Mouse (Mus musculus) liver, embryonic 15.5 days (tissue): Measurements from ENCODE around the gene D17Wsu92e. TPM values are rescaled to one million over a fixed set of nuclear protein-coding genes. Genes with fewer than 3 reads are reported as not detected.
A peak's percentile ranks its signal among the peaks of the same experiment; 100 is the strongest.

Experiments used
- ATAC-seq: fragments of 200-750 bp; cut with Nextera tagmentation; 2 replicates; pipeline ENCODE4 v1.8.0; 2017; ENCODE audit warnings: moderate number of reproducible peaks, mild to moderate bottlenecking, moderate library complexity; ENCODE audit not compliant: insufficient read depth
- H3K27ac ChIP-seq: fragments of 300-500 bp; sonication (generic); replicated peaks from 2 replicates; pipeline ENCODE4 v1.5.1; 2015; ENCODE audit warnings: mild to moderate bottlenecking, inconsistent platforms
- H3K27me3 ChIP-seq: fragments of 300-500 bp; sonication (generic); 2 replicates; pipeline ENCODE4 v1.6.1; 2015; ENCODE audit warnings: mild to moderate bottlenecking, inconsistent platforms
- H3K36me3 ChIP-seq: fragments of 300-500 bp; sonication (generic); replicated peaks from 2 replicates; pipeline ENCODE4 v1.6.1; 2015; ENCODE audit warnings: moderate library complexity, mild to moderate bottlenecking, inconsistent platforms
- H3K4me1 ChIP-seq: fragments of 300-500 bp; sonication (generic); replicated peaks from 2 replicates; pipeline ENCODE4 v1.6.1; 2015; ENCODE audit warnings: inconsistent platforms
- H3K4me2 ChIP-seq: fragments of 300-500 bp; sonication (generic); 2 replicates; pipeline ENCODE4 v1.6.1; 2015; ENCODE audit warnings: moderate library complexity, mild to moderate bottlenecking, inconsistent platforms
- H3K4me3 ChIP-seq: fragments of 300-500 bp; sonication (generic); replicated peaks from 2 replicates; pipeline ENCODE4 v1.5.1; 2015; ENCODE audit warnings: mild to moderate bottlenecking, inconsistent platforms
- H3K9ac ChIP-seq: fragments of 300-500 bp; sonication (generic); 2 replicates; pipeline ENCODE4 v1.6.1; 2015; ENCODE audit warnings: moderate library complexity, mild to moderate bottlenecking, inconsistent platforms
- H3K9me3 ChIP-seq: fragments of 300-500 bp; sonication (generic); replicated peaks from 2 replicates; pipeline ENCODE4 v1.6.1; 2016; ENCODE audit warnings: inconsistent platforms
- WGBS: fragments of 180-500 bp; shearing (Covaris S2); methylation state at CpG from one replicate; pipeline ENCODE4 v1.1.7; 2015; ENCODE audit warnings: mixed read lengths; ENCODE audit not compliant: insufficient replicate concordance; 5-methylcytosine and 5-hydroxymethylcytosine counted together
- polyA plus RNA-seq: library from polyadenylated mRNA; unstranded; fragments of >200 nt; fragmentation: Nextera tagmentation; extraction: Ambion mirVana; gene quantifications from 2 replicates; pipeline ENCODE4 v1.2.1, GENCODE M21; 2015

Gene D17Wsu92e
- polyA plus RNA-seq, 1 experiment from 2014 or later, result 13.3 TPM

GRCm38 (mm10) chr17:27718250-27718649, 102.2 kb downstream of the D17Wsu92e start:
- Histone ChIP-seq H3K4me3 (no peak overlapping the region), H3K9me3 (no peaks in the 10 kb centered on the region), H3K27ac (no peak overlapping the region), H3K36me3 (no peaks in the 10 kb centered on the region), H3K4me1 (peaks cover 10% of the 10 kb centered on the region), H3K9ac (no peak overlapping the region), H3K27me3 (peaks cover 47% of the 10 kb centered on the region), H3K4me2 (no peak overlapping the region)
- WGBS, result 41% methylated on average over 5 of the region's 5 CpGs
- no peak for ATAC-seq

DNA sequence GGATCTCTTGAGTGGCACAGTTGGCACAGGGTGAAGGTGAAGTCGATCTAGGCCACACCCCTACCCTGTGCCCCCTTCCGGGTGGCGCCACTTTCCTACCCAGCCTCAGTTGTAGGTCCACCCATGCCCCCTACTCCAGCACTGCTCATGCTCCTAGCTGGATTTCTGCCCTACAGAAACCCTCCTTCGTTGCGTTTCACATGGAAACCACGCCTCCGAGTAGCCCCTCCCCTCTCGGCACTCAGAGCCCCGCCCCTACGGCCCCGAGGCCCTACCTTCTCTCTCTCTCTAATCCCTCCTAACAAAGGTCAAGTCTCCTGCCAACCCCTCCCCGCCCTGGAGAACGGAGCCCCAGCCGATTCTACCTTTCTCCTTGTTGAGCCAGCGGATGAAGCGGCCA, 103.6 kb downstream of the D17Wsu92e start:
- Histone ChIP-seq H3K4me3 (0 out of 2 replicates have a peak overlapping the region, but pooled peaks have one; percentile 15), H3K9ac (no peak overlapping the region), H3K9me3 (no peaks in the 10 kb centered on the region), H3K27ac (no peak overlapping the region), H3K27me3 (peaks cover 50% of the 10 kb centered on the region), H3K36me3 (no peaks in the 10 kb centered on the region), H3K4me2 (peak overlapping the region; percentile 49), H3K4me1 (peaks cover 10% of the 10 kb centered on the region)
- 10% methylated on average over 16 of the region's 16 CpGs for WGBS
- ATAC-seq, result 0 out of 2 replicates have a peak, but pooled peaks have one; percentile 12

GRCm38 (mm10) chr17:27712832-27713231, 107.6 kb downstream of the D17Wsu92e start:
- Histone ChIP-seq H3K9me3 (no peaks in the 10 kb centered on the region), H3K4me3 (no peak overlapping the region), H3K27ac (no peak overlapping the region), H3K4me1 (peaks cover 16% of the 10 kb centered on the region), H3K9ac (no peak overlapping the region), H3K36me3 (no peaks in the 10 kb centered on the region), H3K27me3 (peaks cover 49% of the 10 kb centered on the region), H3K4me2 (no peak overlapping the region)
- no peak for ATAC-seq
- 65% methylated on average over 1 of the region's 1 CpGs for WGBS

GRCm38 (mm10) chr17:27709650-27710049, 110.8 kb downstream of the D17Wsu92e start:
- Histone ChIP-seq H3K27me3 (peaks cover 56% of the 10 kb centered on the region), H3K4me1 (peaks cover 9% of the 10 kb centered on the region), H3K9ac (no peak overlapping the region), H3K9me3 (no peaks in the 10 kb centered on the region), H3K4me2 (no peak overlapping the region), H3K36me3 (no peaks in the 10 kb centered on the region), H3K4me3 (no peak overlapping the region), H3K27ac (no peak overlapping the region)
- WGBS, result 63% methylated on average over 5 of the region's 5 CpGs
- ATAC-seq, result no peak

DNA sequence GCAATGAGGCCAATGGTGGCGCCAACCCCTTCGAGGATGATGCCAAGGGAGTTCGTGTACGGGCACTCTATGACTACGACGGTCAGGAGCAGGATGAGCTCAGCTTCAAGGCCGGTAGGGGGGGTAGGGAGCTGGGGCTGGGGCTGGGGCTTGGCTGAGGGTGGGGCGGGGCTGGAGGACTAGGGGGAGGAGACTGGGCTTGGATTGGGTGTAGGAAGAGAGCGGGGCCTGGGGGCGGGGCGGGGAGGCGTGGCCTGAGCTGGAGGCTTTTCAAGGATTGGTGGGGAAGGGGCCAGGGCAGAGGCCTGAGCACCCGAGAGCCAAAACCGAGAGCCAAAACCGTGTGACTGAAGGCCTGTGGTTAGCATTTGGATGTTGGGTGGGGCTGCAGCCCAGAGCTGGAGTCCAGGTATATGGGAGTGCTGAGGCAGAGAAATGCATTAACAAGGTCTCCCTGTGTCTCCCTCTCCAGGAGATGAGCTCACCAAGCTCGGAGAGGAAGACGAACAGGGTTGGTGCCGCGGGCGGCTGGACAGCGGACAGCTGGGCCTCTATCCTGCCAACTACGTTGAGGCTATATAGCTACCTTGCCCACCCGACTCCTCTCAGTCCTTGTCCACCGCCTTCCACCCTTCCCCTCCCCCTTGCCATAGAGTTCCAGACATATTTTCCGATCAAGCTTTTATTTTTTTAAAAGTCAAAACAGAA, 112.3 kb downstream of the D17Wsu92e start:
- H3K4me3 ChIP-seq, result peak overlapping the region; percentile 17; the same call in 1 of the 2 replicates
- H3K9me3 ChIP-seq, result no peaks in the 10 kb centered on the region
- H3K27ac ChIP-seq, result no peak overlapping the region
- peaks cover 9% of the 10 kb centered on the region for H3K4me1 ChIP-seq
- H3K9ac ChIP-seq, result no peak overlapping the region
- peak; percentile 75 for ATAC-seq
- peak overlapping the region; percentile 56 for H3K4me2 ChIP-seq
- H3K27me3 ChIP-seq, result peaks cover 50% of the 10 kb centered on the region
- no peaks in the 10 kb centered on the region for H3K36me3 ChIP-seq
- WGBS, result 3% methylated on average over 25 of the region's 25 CpGs

DNA sequence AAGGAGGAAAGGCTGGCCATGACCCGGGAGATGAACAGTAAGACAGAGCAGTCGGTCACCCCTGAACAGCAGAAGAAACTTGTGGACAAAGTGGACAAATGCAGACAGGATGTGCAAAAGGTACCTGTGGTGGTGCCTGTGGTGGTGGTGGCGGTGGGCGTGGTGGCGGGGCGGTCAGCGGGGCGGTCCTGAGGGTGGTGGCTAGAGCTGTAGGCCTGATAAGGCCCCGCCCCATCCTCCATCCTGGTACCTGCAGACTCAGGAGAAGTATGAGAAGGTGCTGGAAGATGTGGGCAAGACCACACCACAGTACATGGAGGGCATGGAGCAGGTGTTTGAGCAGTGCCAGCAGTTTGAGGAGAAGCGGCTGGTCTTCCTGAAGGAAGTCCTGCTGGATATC, 114.8 kb downstream of the D17Wsu92e start:
- H3K36me3 ChIP-seq, result no peaks in the 10 kb centered on the region
- H3K4me1 ChIP-seq, result peaks cover 14% of the 10 kb centered on the region
- H3K9ac ChIP-seq, result no peak overlapping the region
- H3K27ac ChIP-seq, result no peak overlapping the region
- no peak overlapping the region for H3K4me2 ChIP-seq
- no peaks in the 10 kb centered on the region for H3K9me3 ChIP-seq
- peaks cover 50% of the 10 kb centered on the region for H3K27me3 ChIP-seq
- no peak overlapping the region for H3K4me3 ChIP-seq
- no peak for ATAC-seq
- 45% methylated on average over 10 of the region's 10 CpGs for WGBS

GRCm38 (mm10) chr17:27703961-27704621, 116.4 kb downstream of the D17Wsu92e start:
- peaks cover 4% of the 10 kb centered on the region; the same call in 1 of the 2 replicates for H3K9me3 ChIP-seq
- H3K4me1 ChIP-seq, result peaks cover 14% of the 10 kb centered on the region
- no peak overlapping the region for H3K4me2 ChIP-seq
- no peaks in the 10 kb centered on the region for H3K36me3 ChIP-seq
- 44% methylated on average over 5 of the region's 5 CpGs for WGBS
- ATAC-seq, result no peak
- no peak overlapping the region for H3K27ac ChIP-seq
- peaks cover 47% of the 10 kb centered on the region for H3K27me3 ChIP-seq
- no peak overlapping the region for H3K4me3 ChIP-seq
- no peak overlapping the region for H3K9ac ChIP-seq

- ATAC-seq, result peak; percentile 42; the same call in 1 of the 2 replicates
- peak overlapping the region; percentile 64 for H3K4me2 ChIP-seq
- 1% methylated on average over 34 of the region's 34 CpGs for WGBS
- no peak overlapping the region for H3K27ac ChIP-seq
- H3K4me3 ChIP-seq, result no peak overlapping the region; the same call in 1 of the 2 replicates
- peaks cover 4% of the 10 kb centered on the region; the same call in 1 of the 2 replicates for H3K9me3 ChIP-seq
- H3K36me3 ChIP-seq, result no peaks in the 10 kb centered on the region
- H3K9ac ChIP-seq, result no peak overlapping the region
- peaks cover 5% of the 10 kb centered on the region for H3K4me1 ChIP-seq
- peaks cover 33% of the 10 kb centered on the region for H3K27me3 ChIP-seq
Measured at GRCm38 (mm10) chr17:27702518-27702917, 117.9 kb downstream of the D17Wsu92e start.

GRCm38 (mm10) chr17:27701856-27702255, 118.6 kb downstream of the D17Wsu92e start:
- Histone ChIP-seq H3K4me2 (no peak overlapping the region), H3K27me3 (peaks cover 26% of the 10 kb centered on the region), H3K36me3 (no peaks in the 10 kb centered on the region), H3K4me3 (no peak overlapping the region), H3K9me3 (peaks cover 4% of the 10 kb centered on the region; the same call in 1 of the 2 replicates), H3K27ac (no peak overlapping the region), H3K9ac (no peak overlapping the region), H3K4me1 (peaks cover 5% of the 10 kb centered on the region; the same call in 1 of the 2 replicates)
- ATAC-seq, result no peak
- 77% methylated on average over 6 of the region's 6 CpGs for WGBS
